Mouse (Mus musculus): ENCODE data around the gene Plaur. TPM values are rescaled to one million over a fixed set of nuclear protein-coding genes. Genes with fewer than 3 reads are reported as not detected.

The Plaur gene
- 0.86 and 1.4 TPM in 2 replicates for polyA plus RNA-seq (2014; fragmentation: Nextera tagmentation; extraction: Ambion mirVana)

GRCm38 (mm10) chr7:24462388-24463319, at the start of gene Plaur:
Gene Plaur, plus strand, starts transcription at chr7:24462484.
- Histone ChIP-seq H3K4me3 (ENCODE audit: low read depth, low read length) (no peak within 1 kb of the TSS), H3K9ac (ENCODE audit: low read length) (0 out of 2 replicates have a peak within 1 kb of the TSS, but pooled peaks have one; percentile 1), H3K4me1 (ENCODE audit: control insufficient read depth, insufficient read depth, low read length) (0 out of 2 replicates have a peak, but pooled peaks cover 2% of the 10 kb centered on the region), H3K4me2 (0 out of 2 replicates have a peak within 1 kb of the TSS, but pooled peaks have one; percentile 23), H3K9me3 (ENCODE audit: control insufficient read depth, low read length) (no peaks in the 10 kb centered on the region), H3K27me3 (ENCODE audit: control insufficient read depth, insufficient read depth, low read length) (no peaks in the 10 kb centered on the region), H3K27ac (ENCODE audit: low read depth, low read length) (no peak within 1 kb of the TSS), H3K36me3 (ENCODE audit: control insufficient read depth, insufficient read depth, low read length) (no peaks in the 10 kb centered on the region)
- 12% methylated on average over 27 of the region's 27 CpGs for WGBS
- ATAC-seq (ENCODE audit: low FRiP score) (peak; percentile 56; the same call in 1 of the 2 replicates), DNase-seq (ENCODE audit: low spot score, missing footprints) (peak; percentile 89)

GRCm38 (mm10) chr7:24413630-24414029, 48.7 kb upstream of the Plaur start:
- DNase-seq (ENCODE audit: low spot score, missing footprints), result peak; percentile 56
- Histone ChIP-seq H3K27ac (ENCODE audit: low read depth, low read length) (no peak overlapping the region), H3K27me3 (ENCODE audit: control insufficient read depth, insufficient read depth, low read length) (no peaks in the 10 kb centered on the region), H3K4me2 (no peak overlapping the region), H3K36me3 (ENCODE audit: control insufficient read depth, insufficient read depth, low read length) (no peaks in the 10 kb centered on the region; the same call in 1 of the 2 replicates), H3K9me3 (ENCODE audit: control insufficient read depth, low read length) (no peaks in the 10 kb centered on the region; the same call in 1 of the 2 replicates), H3K4me1 (ENCODE audit: control insufficient read depth, insufficient read depth, low read length) (no peaks in the 10 kb centered on the region), H3K4me3 (ENCODE audit: low read depth, low read length) (no peak overlapping the region), H3K9ac (ENCODE audit: low read length) (no peak overlapping the region)
- no peak for ATAC-seq (ENCODE audit: low FRiP score)
- 96% methylated on average over 3 of the region's 3 CpGs for WGBS

GRCm38 (mm10) chr7:24415261-24415660, 47.0 kb upstream of the Plaur start:
- Histone ChIP-seq H3K36me3 (ENCODE audit: control insufficient read depth, insufficient read depth, low read length) (no peaks in the 10 kb centered on the region; the same call in 1 of the 2 replicates), H3K9me3 (ENCODE audit: control insufficient read depth, low read length) (no peaks in the 10 kb centered on the region; the same call in 1 of the 2 replicates), H3K4me1 (ENCODE audit: control insufficient read depth, insufficient read depth, low read length) (peaks cover 11% of the 10 kb centered on the region), H3K4me2 (no peak overlapping the region), H3K9ac (ENCODE audit: low read length) (no peak overlapping the region), H3K27me3 (ENCODE audit: control insufficient read depth, insufficient read depth, low read length) (no peaks in the 10 kb centered on the region), H3K4me3 (ENCODE audit: low read depth, low read length) (no peak overlapping the region), H3K27ac (ENCODE audit: low read depth, low read length) (no peak overlapping the region)
- WGBS, result 87% methylated on average over 7 of the region's 7 CpGs
- DNase-seq (ENCODE audit: low spot score, missing footprints) (peak; percentile 65), ATAC-seq (ENCODE audit: low FRiP score) (no peak)

GRCm38 (mm10) chr7:24419579-24419978, 42.7 kb upstream of the Plaur start:
- Histone ChIP-seq H3K27me3 (ENCODE audit: control insufficient read depth, insufficient read depth, low read length) (no peaks in the 10 kb centered on the region), H3K9ac (ENCODE audit: low read length) (peak overlapping the region; percentile 18; the same call in 1 of the 2 replicates), H3K36me3 (ENCODE audit: control insufficient read depth, insufficient read depth, low read length) (no peaks in the 10 kb centered on the region; the same call in 1 of the 2 replicates), H3K4me3 (ENCODE audit: low read depth, low read length) (no peak overlapping the region), H3K27ac (ENCODE audit: low read depth, low read length) (0 out of 2 replicates have a peak overlapping the region, but pooled peaks have one; percentile 5), H3K9me3 (ENCODE audit: control insufficient read depth, low read length) (no peaks in the 10 kb centered on the region), H3K4me1 (ENCODE audit: control insufficient read depth, insufficient read depth, low read length) (peaks cover 16% of the 10 kb centered on the region), H3K4me2 (no peak overlapping the region)
- ATAC-seq (ENCODE audit: low FRiP score) (peak; percentile 46), DNase-seq (ENCODE audit: low spot score, missing footprints) (peak; percentile 85)
- WGBS, result 41% methylated on average over 8 of the region's 8 CpGs

- no peaks in the 10 kb centered on the region for H3K36me3 ChIP-seq (ENCODE audit: control insufficient read depth, insufficient read depth, low read length)
- peak overlapping the region; percentile 36; the same call in 1 of the 2 replicates for H3K27ac ChIP-seq (ENCODE audit: low read depth, low read length)
- no peaks in the 10 kb centered on the region for H3K9me3 ChIP-seq (ENCODE audit: control insufficient read depth, low read length)
- no peak overlapping the region for H3K4me3 ChIP-seq (ENCODE audit: low read depth, low read length)
- no peak; the same call in 1 of the 2 replicates for ATAC-seq (ENCODE audit: low FRiP score)
- H3K27me3 ChIP-seq (ENCODE audit: control insufficient read depth, insufficient read depth, low read length), result no peaks in the 10 kb centered on the region
- 68% methylated on average over 7 of the region's 7 CpGs for WGBS
- H3K4me1 ChIP-seq (ENCODE audit: control insufficient read depth, insufficient read depth, low read length), result peaks cover 16% of the 10 kb centered on the region
- H3K4me2 ChIP-seq, result no peak overlapping the region
- peak; percentile 80 for DNase-seq (ENCODE audit: low spot score, missing footprints)
- H3K9ac ChIP-seq (ENCODE audit: low read length), result peak overlapping the region; percentile 30; the same call in 1 of the 2 replicates
Measured at GRCm38 (mm10) chr7:24421648-24422047, 40.6 kb upstream of the Plaur start.

GRCm38 (mm10) chr7:24422251-24422650, 40.0 kb upstream of the Plaur start:
- Histone ChIP-seq H3K4me2 (no peak overlapping the region), H3K9ac (ENCODE audit: low read length) (no peak overlapping the region), H3K9me3 (ENCODE audit: control insufficient read depth, low read length) (no peaks in the 10 kb centered on the region), H3K27me3 (ENCODE audit: control insufficient read depth, insufficient read depth, low read length) (no peaks in the 10 kb centered on the region), H3K4me1 (ENCODE audit: control insufficient read depth, insufficient read depth, low read length) (peaks cover 16% of the 10 kb centered on the region), H3K27ac (ENCODE audit: low read depth, low read length) (peak overlapping the region; percentile 40), H3K4me3 (ENCODE audit: low read depth, low read length) (no peak overlapping the region), H3K36me3 (ENCODE audit: control insufficient read depth, insufficient read depth, low read length) (no peaks in the 10 kb centered on the region)
- peak; percentile 83 for DNase-seq (ENCODE audit: low spot score, missing footprints)
- WGBS, result 65% methylated on average over 8 of the region's 8 CpGs
- peak; percentile 54 for ATAC-seq (ENCODE audit: low FRiP score)

- 90% methylated on average over 15 of the region's 15 CpGs for WGBS
- Histone ChIP-seq H3K27ac (ENCODE audit: low read depth, low read length) (no peak overlapping the region), H3K4me3 (ENCODE audit: low read depth, low read length) (no peak overlapping the region), H3K27me3 (ENCODE audit: control insufficient read depth, insufficient read depth, low read length) (no peaks in the 10 kb centered on the region), H3K4me2 (no peak overlapping the region), H3K9me3 (ENCODE audit: control insufficient read depth, low read length) (no peaks in the 10 kb centered on the region), H3K4me1 (ENCODE audit: control insufficient read depth, insufficient read depth, low read length) (peaks cover 16% of the 10 kb centered on the region), H3K36me3 (ENCODE audit: control insufficient read depth, insufficient read depth, low read length) (no peaks in the 10 kb centered on the region), H3K9ac (ENCODE audit: low read length) (no peak overlapping the region)
- ATAC-seq (ENCODE audit: low FRiP score) (no peak), DNase-seq (ENCODE audit: low spot score, missing footprints) (peak; percentile 67)
Measured at GRCm38 (mm10) chr7:24423107-24423763, 39.0 kb upstream of the Plaur start.

GRCm38 (mm10) chr7:24423956-24424732, 38.1 kb upstream of the Plaur start:
- no peak for ATAC-seq (ENCODE audit: low FRiP score)
- H3K36me3 ChIP-seq (ENCODE audit: control insufficient read depth, insufficient read depth, low read length), result no peaks in the 10 kb centered on the region
- H3K4me3 ChIP-seq (ENCODE audit: low read depth, low read length), result no peak overlapping the region
- H3K4me1 ChIP-seq (ENCODE audit: control insufficient read depth, insufficient read depth, low read length), result peaks cover 14% of the 10 kb centered on the region
- no peak overlapping the region for H3K4me2 ChIP-seq
- H3K9ac ChIP-seq (ENCODE audit: low read length), result no peak overlapping the region
- no peak overlapping the region for H3K27ac ChIP-seq (ENCODE audit: low read depth, low read length)
- no peaks in the 10 kb centered on the region for H3K27me3 ChIP-seq (ENCODE audit: control insufficient read depth, insufficient read depth, low read length)
- H3K9me3 ChIP-seq (ENCODE audit: control insufficient read depth, low read length), result no peaks in the 10 kb centered on the region
- DNase-seq (ENCODE audit: low spot score, missing footprints), result no peak
- WGBS, result 88% methylated on average over 12 of the region's 12 CpGs
